Mouse (Mus musculus) neural tube, embryonic 11.5 days (tissue): ENCODE results near the gene Trim65. TPM values are rescaled to one million over a fixed set of nuclear protein-coding genes. Genes with fewer than 3 reads are reported as not detected.

Experiments
- ATAC-seq: fragments of 200-750 bp; cut with Nextera tagmentation; 2 replicates; pipeline ENCODE4 v1.8.0; 2017; ENCODE audit warnings: moderate number of reproducible peaks, mild to moderate bottlenecking, moderate TSS enrichment, moderate library complexity; ENCODE audit not compliant: insufficient read depth, low FRiP score, low TSS enrichment
- DNase-seq: peaks from one replicate; pipeline ENCODE4 v3.0.0-alpha.2; 2015; ENCODE audit warnings: low spot score
- H3K27ac ChIP-seq: fragments of 300-500 bp; sonication (generic); 2 replicates; pipeline ENCODE4 v1.5.1; 2014; ENCODE audit warnings: low read depth, mild to moderate bottlenecking, low read length
- H3K27me3 ChIP-seq: fragments of 300-500 bp; sonication (generic); 2 replicates; pipeline ENCODE4 v1.6.1; 2014; ENCODE audit warnings: mild to moderate bottlenecking, low read length, mixed read lengths; ENCODE audit not compliant: control insufficient read depth, insufficient read depth
- H3K36me3 ChIP-seq: fragments of 300-500 bp; sonication (generic); 2 replicates; pipeline ENCODE4 v1.6.1; 2014; ENCODE audit warnings: mild to moderate bottlenecking, low read length, moderate library complexity, mixed read lengths; ENCODE audit not compliant: control insufficient read depth, insufficient read depth
- H3K4me1 ChIP-seq: fragments of 300-500 bp; sonication (generic); 2 replicates; pipeline ENCODE4 v1.6.1; 2014; ENCODE audit warnings: low read length, mixed read lengths; ENCODE audit not compliant: control insufficient read depth, insufficient read depth
- H3K4me2 ChIP-seq: fragments of 300-500 bp; sonication (generic); 2 replicates; pipeline ENCODE4 v1.6.1; 2014; ENCODE audit warnings: low read depth, mild to moderate bottlenecking, moderate library complexity
- H3K4me3 ChIP-seq: fragments of 300-500 bp; sonication (generic); 2 replicates; pipeline ENCODE4 v1.5.1; 2014; ENCODE audit warnings: low read depth, low read length
- H3K9ac ChIP-seq: fragments of 300-500 bp; sonication (generic); 2 replicates; pipeline ENCODE4 v1.6.1; 2014; ENCODE audit warnings: mild to moderate bottlenecking, low read length
- H3K9me3 ChIP-seq: fragments of 300-500 bp; sonication (generic); 2 replicates; pipeline ENCODE4 v1.6.1; 2016; ENCODE audit warnings: low read length; ENCODE audit not compliant: control insufficient read depth
- WGBS: fragments of 180-500 bp; shearing (Covaris S2); extraction: QIAGEN DNeasy Blood & Tissue Kit; methylation state at CpG from one replicate; pipeline ENCODE4 v1.1.7; 2014; 5-methylcytosine and 5-hydroxymethylcytosine counted together
- polyA plus RNA-seq: library from polyadenylated mRNA; unstranded; fragments of >200 nt; fragmentation: Nextera tagmentation; extraction: Ambion mirVana; gene quantifications from 2 replicates; pipeline ENCODE4 v1.2.1, GENCODE M21; 2014

Trim65 gene
- polyA plus RNA-seq, 1 experiment from 2014 or later, result 1.6 TPM

GRCm38 (mm10) chr11:116145481-116146293 lies 14.8 kb upstream of the Trim65 start:
- WGBS, result 66% methylated on average over 18 of the region's 18 CpGs
- Histone ChIP-seq H3K27ac (no peak overlapping the region), H3K4me3 (no peak overlapping the region), H3K9me3 (no peaks in the 10 kb centered on the region), H3K4me1 (no peaks in the 10 kb centered on the region), H3K36me3 (peaks cover 30% of the 10 kb centered on the region), H3K9ac (no peak overlapping the region), H3K4me2 (no peak overlapping the region), H3K27me3 (no peaks in the 10 kb centered on the region)
- DNase-seq (no peak), ATAC-seq (no peak)

- DNase-seq (no peak), ATAC-seq (no peak)
- H3K27me3 ChIP-seq, result no peaks in the 10 kb centered on the region
- peaks cover 18% of the 10 kb centered on the region for H3K36me3 ChIP-seq
- WGBS, result 88% methylated on average over 3 of the region's 3 CpGs
- no peak overlapping the region for H3K4me3 ChIP-seq
- H3K4me1 ChIP-seq, result no peaks in the 10 kb centered on the region
- H3K4me2 ChIP-seq, result no peak overlapping the region
- no peak overlapping the region for H3K27ac ChIP-seq
- H3K9me3 ChIP-seq, result no peaks in the 10 kb centered on the region
- no peak overlapping the region for H3K9ac ChIP-seq
Observed at GRCm38 (mm10) chr11:116143468-116143867, 12.5 kb upstream of the Trim65 start.

GRCm38 (mm10) chr11:116142211-116142991 lies 11.5 kb upstream of the Trim65 start:
- H3K4me1 ChIP-seq, result peaks cover 6% of the 10 kb centered on the region
- H3K36me3 ChIP-seq, result peaks cover 12% of the 10 kb centered on the region
- WGBS, result 64% methylated on average over 10 of the region's 10 CpGs
- DNase-seq, result no peak
- ATAC-seq, result no peak
- H3K4me2 ChIP-seq, result no peak overlapping the region
- H3K4me3 ChIP-seq, result no peak overlapping the region
- H3K9me3 ChIP-seq, result no peaks in the 10 kb centered on the region
- no peak overlapping the region for H3K27ac ChIP-seq
- no peak overlapping the region for H3K9ac ChIP-seq
- no peaks in the 10 kb centered on the region for H3K27me3 ChIP-seq

- DNase-seq (peak; percentile 93), ATAC-seq (peak; percentile 94)
- Histone ChIP-seq H3K27me3 (no peaks in the 10 kb centered on the region), H3K4me1 (peaks cover 6% of the 10 kb centered on the region), H3K4me3 (peak within 1 kb of the TSS; percentile 95), H3K4me2 (peak within 1 kb of the TSS; percentile 66), H3K9ac (peak within 1 kb of the TSS; percentile 78), H3K9me3 (no peaks in the 10 kb centered on the region), H3K27ac (peak within 1 kb of the TSS; percentile 61), H3K36me3 (peaks cover 5% of the 10 kb centered on the region)
- WGBS, result 0% methylated on average over 60 of the region's 60 CpGs
Observed at GRCm38 (mm10) chr11:116138468-116139138, 7.7 kb upstream of the Trim65 start, which contains the start of gene Mrpl38. Mrpl38 (minus strand) TSS chr11:116138868.

GRCm38 (mm10) chr11:116138096-116138467 lies 7.2 kb upstream of the Trim65 start:
- no peak for DNase-seq
- Histone ChIP-seq H3K9ac (peak overlapping the region; percentile 78), H3K27ac (peak overlapping the region; percentile 61), H3K36me3 (peaks cover 5% of the 10 kb centered on the region), H3K27me3 (no peaks in the 10 kb centered on the region), H3K9me3 (no peaks in the 10 kb centered on the region), H3K4me3 (peak overlapping the region; percentile 95), H3K4me2 (peak overlapping the region; percentile 66), H3K4me1 (peaks cover 6% of the 10 kb centered on the region)
- ATAC-seq, result no peak
- whole genome bisulfite sequencing, result under 1% methylated on average over 20 of the region's 20 CpGs

GRCm38 (mm10) chr11:116134171-116134570 lies 3.2 kb upstream of the Trim65 start:
- peaks cover 8% of the 10 kb centered on the region for H3K36me3 ChIP-seq
- DNase-seq, result no peak
- no peak for ATAC-seq

GRCm38 (mm10) chr11:116133497-116133896 lies 2.6 kb upstream of the Trim65 start:
- Histone ChIP-seq H3K36me3 (peaks cover 8% of the 10 kb centered on the region), H3K4me1 (peaks cover 14% of the 10 kb centered on the region), H3K27ac (no peak overlapping the region), H3K4me2 (no peak overlapping the region), H3K4me3 (no peak overlapping the region), H3K9ac (no peak overlapping the region), H3K9me3 (no peaks in the 10 kb centered on the region), H3K27me3 (no peaks in the 10 kb centered on the region)
- no peak for ATAC-seq
- 64% methylated on average over 5 of the region's 5 CpGs for WGBS
- DNase-seq, result no peak

More at GRCm38 (mm10) chr11:116134171-116134570, 3.2 kb upstream of the Trim65 start:
- no peaks in the 10 kb centered on the region for H3K9me3 ChIP-seq
- WGBS, result 90% methylated on average over 10 of the region's 10 CpGs
- no peak overlapping the region for H3K4me3 ChIP-seq
- no peak overlapping the region for H3K4me2 ChIP-seq
- no peaks in the 10 kb centered on the region for H3K27me3 ChIP-seq
- no peak overlapping the region for H3K27ac ChIP-seq
- H3K9ac ChIP-seq, result no peak overlapping the region
- peaks cover 14% of the 10 kb centered on the region for H3K4me1 ChIP-seq

GRCm38 (mm10) chr11:116132366-116133333 lies 1.7 kb upstream of the Trim65 start:
- H3K4me2 ChIP-seq, result no peak overlapping the region
- H3K4me3 ChIP-seq, result no peak overlapping the region
- no peaks in the 10 kb centered on the region for H3K9me3 ChIP-seq
- peaks cover 13% of the 10 kb centered on the region for H3K4me1 ChIP-seq
- WGBS, result 78% methylated on average over 16 of the region's 16 CpGs
- H3K9ac ChIP-seq, result no peak overlapping the region
- DNase-seq (no peak), ATAC-seq (no peak)
- H3K27me3 ChIP-seq, result no peaks in the 10 kb centered on the region
- peaks cover 8% of the 10 kb centered on the region for H3K36me3 ChIP-seq
- no peak overlapping the region for H3K27ac ChIP-seq
